Mouse (Mus musculus) retina, embryonic 14.5 days (tissue): ENCODE data around the gene Sprr1b.

ENCODE experiments used
- DNase-seq: peaks from one replicate; pipeline ENCODE4 v3.0.0-alpha.2; 2015; ENCODE audit warnings: low spot score

The Sprr1b gene

DNA sequence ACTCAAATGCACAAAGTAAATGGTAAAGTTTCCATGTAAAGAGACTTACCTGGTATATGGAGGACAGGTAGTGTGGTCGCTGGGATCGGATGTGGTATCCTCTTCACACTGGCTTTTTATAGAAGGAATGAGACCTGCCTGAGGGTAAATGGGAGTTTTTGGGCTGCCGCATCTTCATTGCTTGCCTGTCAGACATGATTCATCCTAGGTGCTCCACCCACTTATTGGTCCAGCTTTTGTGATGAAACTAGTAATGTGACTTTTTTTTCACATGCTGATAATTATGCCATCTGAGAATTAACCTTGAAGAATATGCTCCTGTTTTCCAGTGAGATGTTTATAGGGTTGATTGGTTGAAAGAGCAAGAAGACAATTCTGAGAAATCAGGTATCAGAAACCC lies at the start of gene Sprr1b:
Gene Sprr1b (minus strand): TSS at position 101 of the 400 bp plus-strand sequence.
- DNase-seq = no peak

DNA sequence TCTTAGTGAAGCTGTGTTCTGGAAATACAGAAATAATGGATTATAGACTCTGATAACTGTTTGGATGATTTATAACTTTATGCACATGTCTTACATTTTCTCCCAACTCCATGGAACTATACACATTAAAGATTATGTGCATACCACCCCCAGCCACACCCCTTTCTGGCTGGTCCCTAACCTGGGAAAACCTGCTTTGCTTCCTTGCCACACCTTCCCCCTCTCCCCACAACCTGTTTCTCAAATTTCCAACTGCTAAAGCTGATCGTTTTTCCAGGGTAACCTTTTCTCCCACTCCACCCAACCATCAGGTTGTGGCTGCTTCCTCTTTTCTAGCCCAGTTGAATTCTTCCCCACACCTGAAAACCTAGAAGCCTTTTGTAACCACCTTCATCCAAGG lies 47.7 kb upstream of the Sprr1b start:
- DNase-seq = no peak

GRCm38 (mm10) chr3:92485863-92486262 lies 47.3 kb upstream of the Sprr1b start, which contains the start of gene Sprr1a:
Gene Sprr1a, minus strand, starts transcription at chr3:92485895.
- DNase-seq = no peak

DNA sequence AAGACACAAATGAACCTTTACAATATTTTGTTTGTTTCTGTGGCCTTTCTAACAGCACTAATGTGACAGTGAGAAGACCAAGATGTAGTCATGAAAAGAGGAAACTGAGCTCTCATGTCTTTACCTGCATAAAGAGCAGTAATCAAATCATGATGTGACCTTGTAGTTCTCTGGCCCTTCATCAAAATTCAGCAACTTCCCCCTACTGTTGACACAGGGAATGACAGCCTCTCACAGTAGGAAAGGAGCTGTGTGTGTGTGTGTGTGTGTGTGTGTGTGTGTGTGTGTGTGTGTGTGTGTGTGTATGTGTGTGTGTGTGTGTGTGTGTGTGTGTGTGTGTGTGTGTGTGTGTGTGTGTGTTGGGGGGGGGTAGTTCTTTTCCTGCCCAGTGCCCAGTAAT lies 42.7 kb upstream of the Sprr1b start:
- DNase-seq = peak; percentile 9

DNA sequence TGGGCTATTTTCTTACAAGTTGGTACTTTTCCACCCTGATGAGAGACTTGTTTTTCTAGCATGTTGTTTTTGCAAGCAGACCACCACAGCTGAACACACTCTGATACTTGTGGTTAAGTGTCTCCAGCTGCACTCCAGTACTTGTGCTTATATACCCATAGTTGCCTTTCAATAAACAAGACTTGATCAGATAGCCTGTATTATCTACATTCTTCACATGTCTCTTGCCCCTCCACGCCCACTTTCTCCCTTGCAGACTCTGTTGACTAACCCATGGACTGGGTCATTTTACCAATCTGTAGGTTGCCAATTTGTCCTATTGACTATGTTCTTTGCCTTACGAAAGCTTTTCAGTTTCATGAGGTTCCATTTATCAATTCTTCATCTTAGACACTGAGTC lies 31.5 kb upstream of the Sprr1b start:
- DNase-seq = no peak

GRCm38 (mm10) chr3:92467424-92467823 lies 28.8 kb upstream of the Sprr1b start:
- DNase-seq = no peak

- no peak for DNase-seq
Observed at GRCm38 (mm10) chr3:92466576-92466975, 28.0 kb upstream of the Sprr1b start.

DNA sequence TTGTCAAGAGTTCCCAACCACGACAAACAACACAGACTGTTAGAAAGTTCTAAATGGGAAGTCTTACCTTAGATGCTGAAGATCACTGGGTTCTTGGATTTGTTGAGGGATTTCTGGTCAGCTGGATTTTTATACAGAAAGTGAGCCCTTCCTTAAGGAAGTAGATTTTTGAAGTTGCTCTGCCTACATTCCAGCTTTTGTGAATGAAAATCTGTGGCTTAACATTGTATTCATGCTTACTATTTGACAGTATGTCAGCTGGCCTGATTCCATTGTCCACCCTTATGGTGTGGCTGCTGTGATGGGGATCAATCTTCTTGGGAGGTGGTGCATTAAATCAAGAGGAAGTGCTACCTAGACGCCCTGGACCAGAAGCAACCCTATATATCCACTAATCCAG lies 20.0 kb upstream of the Sprr1b start, which contains the start of gene Sprr3:
Gene Sprr3 (minus strand): TSS at position 101 of the 400 bp plus-strand sequence.
- DNase-seq = no peak

GRCm38 (mm10) chr3:92455151-92455550 lies 16.6 kb upstream of the Sprr1b start:
- DNase-seq = no peak

DNA sequence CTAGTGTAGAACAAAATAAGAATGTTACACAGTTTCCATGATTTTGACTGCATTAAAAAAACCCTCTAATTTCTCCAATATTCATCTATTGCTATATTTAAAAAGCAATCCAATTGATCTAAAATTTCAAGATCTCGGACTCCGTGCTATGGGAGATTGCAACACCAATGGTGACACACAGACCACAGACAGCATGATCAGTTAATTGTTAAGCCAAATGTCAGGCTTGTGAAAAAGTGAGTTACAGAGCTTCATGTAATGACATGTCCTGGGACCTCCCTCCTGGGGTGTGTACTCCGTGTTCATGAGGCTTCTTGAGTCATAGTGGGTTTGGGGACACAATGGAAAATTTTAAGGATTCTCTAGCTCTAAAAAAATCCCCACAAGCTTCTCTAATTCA lies 1.6 kb upstream of the Sprr1b start:
- DNase-seq = no peak

- DNase-seq = no peak
Observed at GRCm38 (mm10) chr3:92432282-92432681, 6.3 kb downstream of the Sprr1b start, which contains the start of gene Sprr2k. Gene Sprr2k, plus strand, starts transcription at chr3:92432582.

DNA sequence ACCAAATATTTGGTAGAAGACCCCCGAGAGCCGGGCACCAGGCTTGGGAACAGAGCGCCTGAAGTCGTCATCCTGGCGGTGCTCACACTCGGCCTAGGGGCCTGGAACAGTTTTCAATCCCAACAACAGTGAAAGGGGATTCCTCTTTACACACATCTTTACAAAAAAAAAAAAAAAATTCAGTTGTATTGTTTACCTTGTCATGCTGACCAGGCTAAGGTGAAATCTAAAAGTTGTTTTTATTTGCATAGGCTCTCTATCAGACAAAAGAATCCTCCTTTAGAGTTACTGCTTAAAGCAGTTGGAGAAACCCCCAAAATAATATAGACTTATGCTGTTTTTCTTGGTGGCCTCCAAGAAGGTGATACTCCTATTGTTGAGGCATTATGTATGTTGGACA lies 9.3 kb downstream of the Sprr1b start, which contains the start of gene Gm9774:
Gene Gm9774 (minus strand): TSS at position 101 of the 400 bp plus-strand sequence.
- no peak for DNase-seq

DNA sequence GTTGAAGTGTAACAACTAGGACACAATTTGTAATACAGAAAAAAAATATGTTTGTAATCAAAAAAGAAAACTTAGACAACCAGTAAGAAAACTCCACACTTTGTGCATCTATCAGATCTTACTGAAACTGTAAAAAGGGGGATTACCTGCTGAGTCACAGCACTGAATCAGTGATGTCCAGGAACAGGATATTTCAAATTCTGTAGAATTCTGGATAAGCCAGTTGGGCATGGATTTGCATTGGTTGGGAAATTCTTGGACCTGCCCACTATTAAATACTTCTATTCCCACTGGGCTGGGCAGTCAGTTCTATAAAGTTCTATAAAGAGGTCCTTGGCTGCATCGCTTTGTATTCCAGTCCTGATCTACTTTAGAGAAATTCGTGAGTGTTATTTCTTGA lies 20.8 kb downstream of the Sprr1b start, which contains the start of gene Sprr2j-ps:
Gene Sprr2j-ps (plus strand): TSS at position 301 of the 400 bp plus-strand sequence.
- DNase-seq = no peak

DNA sequence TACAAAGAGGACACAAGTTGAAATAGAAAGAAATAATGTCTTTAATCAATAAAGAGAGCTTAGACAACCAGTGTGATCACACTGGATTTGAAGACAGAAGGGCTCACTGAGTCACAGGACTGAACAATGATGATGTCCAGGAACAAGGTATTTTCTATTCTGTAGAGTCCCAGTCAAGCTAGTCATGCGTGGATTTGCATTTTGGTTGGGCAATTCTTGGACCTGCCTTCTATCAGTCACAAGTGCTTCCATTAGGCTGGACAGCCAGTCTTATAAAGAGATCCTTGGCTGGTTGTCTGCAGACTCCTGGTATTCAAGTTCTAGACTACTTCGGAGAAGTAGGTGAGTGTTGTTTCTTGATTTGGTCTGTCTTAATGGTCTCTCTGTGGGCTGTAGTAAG lies 30.9 kb downstream of the Sprr1b start, which contains the start of gene Sprr2i:
Gene Sprr2i (plus strand): TSS at position 301 of the 400 bp plus-strand sequence.
- DNase-seq = no peak

DNA sequence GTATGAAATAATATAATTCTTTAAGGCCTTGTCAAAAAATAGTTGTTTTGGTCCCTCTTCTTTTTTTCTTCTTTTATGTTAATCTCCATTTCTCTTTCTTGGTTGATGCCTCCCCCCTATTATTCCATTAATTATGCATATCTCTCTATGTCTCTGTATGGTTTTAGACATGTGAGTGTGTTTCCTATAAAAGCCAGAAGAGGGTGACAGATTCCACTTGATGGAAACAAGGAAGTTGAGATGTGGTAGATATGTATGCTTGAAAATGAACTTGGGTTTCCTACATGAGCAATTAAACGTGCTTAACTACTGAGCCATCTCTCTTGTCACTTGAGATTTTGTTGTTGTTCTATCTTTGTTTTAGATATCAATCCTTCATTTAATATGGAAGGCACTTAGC lies 44.3 kb downstream of the Sprr1b start:
- DNase-seq = peak; percentile 2
